Mouse (Mus musculus) common myeloid progenitor, adult 5-6 weeks (primary cell): Measurements from ENCODE around the gene A830018L16Rik. TPM values are rescaled to one million over a fixed set of nuclear protein-coding genes. Genes with fewer than 3 reads are reported as not detected.
"Not testable (repeated sequence)": the region's sequence is repeated elsewhere in the genome, so short reads cannot be mapped to it uniquely, and the experiment has no call there.

Experiments
- ATAC-seq: replicated peaks from 2 replicates; pipeline ENCODE4 v1.8.0; 2016; ENCODE audit warnings: low read depth, mild to moderate bottlenecking, moderate TSS enrichment, inconsistent platforms; ENCODE audit not compliant: poor library complexity, severe bottlenecking
- total RNA-seq: library from RNA; stranded (forward); fragments of 200-1000, 187-1606 nt; gene quantifications from 2 replicates; pipeline ENCODE4 v1.2.3, GENCODE M21; 2017

Gene A830018L16Rik
- total RNA-seq, 1 experiment from 2014 or later = not detected

DNA sequence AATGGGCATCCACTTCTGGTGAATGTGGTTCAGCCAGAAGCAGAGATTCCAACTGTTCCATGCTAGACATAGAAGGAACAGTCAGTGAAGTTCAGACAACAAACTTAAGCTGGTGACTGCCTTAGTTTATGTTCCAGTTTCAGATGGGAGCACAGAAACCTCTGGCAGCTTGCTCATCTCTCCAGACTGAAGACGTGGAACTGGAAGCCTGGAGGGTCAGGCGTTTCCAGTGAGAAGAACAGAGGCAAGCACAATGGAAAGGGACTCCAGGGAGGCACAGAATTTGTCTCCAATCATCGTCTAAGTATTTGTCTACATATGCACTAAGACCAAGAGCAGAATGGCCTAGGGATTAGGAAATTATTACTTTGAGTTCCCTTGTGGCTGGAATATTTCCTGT, 576.1 kb downstream of the A830018L16Rik start:
- ATAC-seq = no peak

DNA sequence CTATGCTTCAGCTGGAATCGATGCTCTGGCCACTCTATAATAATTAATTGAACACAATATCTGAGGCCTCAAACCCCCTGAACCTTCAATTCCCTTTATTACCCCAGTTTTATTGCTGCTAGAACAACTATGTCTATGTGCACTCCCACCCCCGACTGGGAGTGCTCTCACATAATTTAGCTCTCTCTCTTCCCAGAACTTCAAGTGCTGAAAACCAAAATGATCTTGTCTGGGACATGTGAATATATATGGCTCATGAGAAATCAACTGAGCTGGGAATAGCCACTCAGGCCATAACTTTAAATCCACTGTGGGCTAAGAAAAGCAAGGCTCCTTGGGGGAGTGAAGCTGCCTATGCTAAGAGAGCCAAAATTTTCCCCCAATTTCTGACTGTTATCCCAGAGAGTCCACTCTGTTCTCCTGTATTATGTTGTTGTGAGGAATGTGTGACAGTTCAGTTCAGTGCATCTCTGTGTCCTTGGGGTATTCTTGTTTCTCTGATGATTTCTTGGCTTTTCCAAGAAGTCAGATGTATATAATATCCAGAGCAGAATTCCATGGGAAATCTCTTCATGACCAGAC, 582.5 kb downstream of the A830018L16Rik start:
- ATAC-seq = no peak

DNA sequence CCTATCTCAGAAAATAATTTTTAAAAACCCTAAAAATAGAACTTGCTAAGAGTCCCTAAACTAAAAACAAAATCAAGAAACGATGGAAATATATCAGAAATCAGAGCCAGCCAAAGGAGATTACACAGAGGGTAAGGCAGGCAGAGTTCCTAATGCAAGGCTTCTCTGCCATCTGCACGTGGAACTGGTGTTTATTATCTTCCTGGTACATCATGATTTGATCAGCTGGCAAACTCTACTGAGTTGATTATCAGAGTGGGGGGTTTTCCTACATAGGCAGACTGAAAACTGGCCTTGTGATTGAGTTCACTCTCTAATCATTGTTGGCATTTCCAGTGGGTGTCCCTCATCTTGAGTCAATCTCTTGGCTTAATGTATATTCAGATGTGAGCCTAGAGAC, 583.7 kb downstream of the A830018L16Rik start:
- ATAC-seq = no peak

DNA sequence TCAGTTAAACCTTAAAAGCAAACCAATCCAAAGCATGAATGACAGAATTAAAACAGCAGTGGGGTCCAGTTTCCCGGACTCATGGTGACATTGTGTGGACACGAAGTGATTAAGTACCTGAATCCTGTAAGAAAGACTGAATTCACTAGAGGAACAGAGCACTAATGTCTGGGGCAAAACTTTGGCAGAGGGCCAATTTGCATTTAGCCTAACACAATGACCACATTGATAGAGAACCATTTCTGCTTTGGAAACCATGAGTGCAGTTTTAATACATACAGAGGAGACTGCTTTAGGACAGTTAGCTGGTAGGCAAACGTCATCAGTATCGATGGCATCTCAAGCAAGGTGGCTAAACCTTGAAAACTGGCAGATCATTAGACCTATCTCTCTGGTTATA, 586.7 kb downstream of the A830018L16Rik start:
- ATAC-seq = no peak

DNA sequence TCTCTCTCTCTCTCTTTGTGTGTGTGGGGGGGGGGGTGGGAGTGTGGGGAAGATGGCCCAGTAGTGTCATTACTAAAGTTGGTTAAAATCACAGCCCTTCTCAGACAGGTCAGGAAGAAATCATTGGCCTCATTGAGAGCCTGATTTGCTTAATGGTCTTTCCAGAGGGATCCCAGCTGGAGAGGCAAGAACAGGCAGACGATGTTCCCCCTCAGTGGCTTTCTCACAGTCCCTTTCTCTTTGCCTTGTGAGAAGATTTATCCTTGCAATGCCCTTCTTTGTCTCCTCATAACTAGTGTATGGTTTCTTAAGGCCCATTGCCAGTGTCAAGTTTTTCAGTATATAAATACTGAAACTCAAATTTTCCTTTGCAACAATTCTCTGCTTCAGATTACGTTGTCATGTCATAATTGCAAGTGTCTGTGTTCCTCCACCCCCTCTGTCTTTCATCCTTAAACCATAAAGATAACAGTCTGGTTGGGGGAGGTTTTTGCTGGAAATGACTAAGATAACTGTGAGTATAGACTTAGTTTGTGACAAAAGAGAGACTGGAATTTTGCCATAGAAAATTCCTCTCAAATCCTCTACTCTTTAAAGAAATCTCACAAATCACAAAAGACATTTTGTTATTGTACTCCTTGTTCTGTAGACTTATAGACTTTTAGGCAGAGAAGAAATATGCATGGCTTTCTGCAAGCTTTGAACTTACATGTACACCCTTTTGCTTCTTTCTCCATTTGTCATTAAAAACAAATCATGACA, 595.1 kb downstream of the A830018L16Rik start:
- no peak for ATAC-seq

DNA sequence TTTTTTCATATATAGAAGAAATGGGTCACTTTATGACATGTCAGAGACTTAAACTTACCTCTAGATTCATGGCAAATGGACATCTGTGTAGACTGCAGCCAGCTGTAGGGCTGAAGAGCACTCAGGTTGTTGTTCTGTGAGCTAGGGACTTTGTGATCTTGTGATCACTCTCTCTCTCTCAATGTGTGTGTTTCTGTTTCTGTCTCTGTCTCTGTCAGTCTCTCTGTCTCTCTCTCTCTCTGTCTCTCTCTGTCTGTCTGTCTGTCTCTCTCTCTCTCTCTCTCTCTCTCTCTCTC, 595.6 kb downstream of the A830018L16Rik start:
- no peak for ATAC-seq

DNA sequence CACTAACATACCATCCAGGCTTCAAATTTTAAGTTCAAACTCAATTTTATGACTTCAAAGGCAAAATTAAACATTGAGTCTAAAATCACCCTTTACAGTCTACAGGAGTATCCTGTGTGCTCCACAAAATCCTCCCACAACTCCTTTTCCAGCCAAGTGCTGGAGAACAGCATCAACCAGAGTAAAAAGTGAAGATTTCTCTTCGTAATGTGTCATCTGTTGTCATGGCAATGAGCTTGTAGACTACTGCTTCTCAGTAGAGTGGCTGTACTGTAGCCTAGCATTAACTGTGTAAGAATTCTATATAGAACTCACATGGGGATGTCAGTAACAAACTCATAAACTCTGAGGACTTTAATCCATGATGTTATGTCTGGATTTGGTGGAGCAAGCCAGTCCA, 596.7 kb downstream of the A830018L16Rik start:
- ATAC-seq = no peak

DNA sequence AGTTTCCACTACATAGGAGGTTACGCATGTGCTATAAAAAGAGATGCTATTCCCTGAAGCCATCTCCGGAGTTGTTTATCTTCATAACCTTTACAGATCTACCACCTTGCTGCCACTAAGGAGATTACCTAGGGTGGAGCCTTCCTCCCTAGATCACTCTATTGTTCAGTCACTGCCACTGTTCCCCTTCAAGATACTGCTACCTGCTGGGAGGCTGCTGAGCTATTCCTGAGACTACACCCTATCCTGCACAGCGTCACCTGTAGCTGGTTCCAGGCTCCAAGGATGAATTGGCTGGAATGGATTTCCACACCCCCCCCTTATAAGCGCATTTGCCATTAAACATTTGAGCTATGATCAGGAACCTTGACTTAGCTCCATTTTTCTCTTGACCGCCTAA, 606.7 kb downstream of the A830018L16Rik start:
- ATAC-seq = not testable (repeated sequence)
